Comparison of ENCODE assay signal across 14 mouse cellular contexts in the genomic region with DNA sequence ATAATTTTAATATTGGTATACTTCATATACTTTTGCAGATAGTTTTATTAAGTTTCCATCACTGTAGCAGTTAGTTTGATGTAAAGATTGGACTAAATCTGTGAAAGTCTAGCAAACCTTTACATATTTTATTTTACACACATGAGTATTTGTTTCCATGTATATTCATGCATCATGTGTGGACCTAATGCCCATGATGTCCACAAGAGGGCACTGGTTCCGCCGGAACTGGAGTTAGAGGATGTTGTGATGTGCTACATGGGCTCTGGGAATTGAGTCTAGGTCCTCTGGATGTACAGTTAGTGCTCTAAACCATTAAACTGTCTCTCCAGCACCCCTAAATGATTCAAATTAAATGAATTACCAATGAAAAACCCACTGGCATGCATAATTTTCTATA. TPM values are rescaled to one million over a fixed set of nuclear protein-coding genes. Genes with fewer than 3 reads are reported as not detected.
DNase-seq lines count a peak whose midpoint lies in the region; ATAC-seq and TF ChIP-seq lines count a peak whose summit lies in the region.
"Had no signal": no experiment of that assay in that cellular context is flagged by ENCODE, and none has a peak within 500 bp of the region (broad histone marks: within the 10 kb centered on the region; RNA-seq: fewer than 3 reads in every experiment).

No protein-coding gene starts in this region.

- ATAC-seq in hindbrain, postnatal 0 days = no peak
- no peak for ATAC-seq in hindbrain, embryonic 14.5 days (ENCODE audit: low FRiP score)

- no peak for DNase-seq in hindbrain, postnatal 0 days (ENCODE audit: low spot score)
- no peak for DNase-seq in hindbrain, embryonic 14.5 days (ENCODE audit: low spot score)
- peak; percentile 7 for DNase-seq in thymus, adult 2 months
- DNase-seq in thymus, adult 18-20 months = no peak
- peak; percentile 9 for DNase-seq in embryo, embryonic 11 days
- peak; percentile 36 for DNase-seq in thymus, postnatal 4 days
- DNase-seq in spleen, postnatal 4 days (ENCODE audit: low spot score in 2 of 2) = no peak
- DNase-seq in adipocyte (ENCODE audit: low spot score) = no peak
- DNase-seq: cerebellum, postnatal 36 days; heart, adult 11 months; heart, postnatal 4 days; kidney, postnatal 25 days; lung, postnatal 10 days had no signal

- no peaks in the 10 kb centered on the region for H3K9me3 ChIP-seq in hindbrain, postnatal 0 days (ENCODE audit: low read length)
- H3K9me3 ChIP-seq in hindbrain, embryonic 14.5 days (ENCODE audit: control insufficient read depth, low read length) = no peaks in the 10 kb centered on the region
- H3K9me3 ChIP-seq: stomach, embryonic 15.5 days had no signal

- TF ChIP-seq CTCF in hindbrain, postnatal 0 days (IDR thresholded peaks at IDR 0.05; ENCODE audit: low read depth) = peak; percentile 41; the same call in 1 of the 2 replicates
- no peak for TF ChIP-seq CTCF in thymus, adult 2 months (IDR thresholded peaks at IDR 0.05; ENCODE audit: borderline replicate concordance, control insufficient read depth, extremely low read depth, insufficient read depth, low read length, poor library complexity)

- TF ChIP-seq POLR2A in thymus, adult 2 months (IDR thresholded peaks at IDR 0.05; ENCODE audit: control insufficient read depth, extremely low read depth, insufficient read depth, low read length, poor library complexity) = no peak

- no peak overlapping the region for H3K9ac ChIP-seq in hindbrain, postnatal 0 days (replicated peaks; ENCODE audit: low read length)
- H3K9ac ChIP-seq in hindbrain, embryonic 14.5 days = no peak overlapping the region
- H3K9ac ChIP-seq: stomach, embryonic 15.5 days had no signal

- H3K36me3 ChIP-seq in hindbrain, postnatal 0 days (ENCODE audit: insufficient read depth, low read length) = no peaks in the 10 kb centered on the region
- H3K36me3 ChIP-seq in hindbrain, embryonic 14.5 days (replicated peaks; ENCODE audit: control insufficient read depth, insufficient read depth) = no peaks in the 10 kb centered on the region
- H3K36me3 ChIP-seq in thymus, adult 2 months (ENCODE audit: control insufficient read depth, insufficient read depth, low read length) = no peaks in the 10 kb centered on the region
- H3K36me3 ChIP-seq: stomach, embryonic 15.5 days had no signal

- H3K27me3 ChIP-seq in hindbrain, postnatal 0 days (ENCODE audit: insufficient read depth, low read length) = no peaks in the 10 kb centered on the region
- no peaks in the 10 kb centered on the region for H3K27me3 ChIP-seq in hindbrain, embryonic 14.5 days (ENCODE audit: control insufficient read depth, insufficient read depth, low read length)
- H3K27me3 ChIP-seq in thymus, adult 2 months (ENCODE audit: control insufficient read depth, insufficient read depth, low read length) = no peaks in the 10 kb centered on the region
- H3K27me3 ChIP-seq: stomach, embryonic 15.5 days had no signal

- no peak overlapping the region for H3K4me3 ChIP-seq in hindbrain, postnatal 0 days (ENCODE audit: low read length)
- no peak overlapping the region for H3K4me3 ChIP-seq in hindbrain, embryonic 14.5 days (replicated peaks; ENCODE audit: low read length)
- no peak overlapping the region for H3K4me3 ChIP-seq in thymus, adult 2 months (ENCODE audit: control insufficient read depth, insufficient read depth, low read length)
- H3K4me3 ChIP-seq: stomach, embryonic 15.5 days had no signal

- no peaks in the 10 kb centered on the region for H3K4me1 ChIP-seq in hindbrain, postnatal 0 days (ENCODE audit: insufficient read depth, low read length)
- H3K4me1 ChIP-seq in hindbrain, embryonic 14.5 days (replicated peaks; ENCODE audit: control insufficient read depth, insufficient read depth, low read length) = no peaks in the 10 kb centered on the region
- no peaks in the 10 kb centered on the region for H3K4me1 ChIP-seq in thymus, adult 2 months (replicated peaks; ENCODE audit: control insufficient read depth, insufficient read depth, low read length)
- H3K4me1 ChIP-seq: stomach, embryonic 15.5 days had no signal

- H3K27ac ChIP-seq in hindbrain, postnatal 0 days = no peak overlapping the region
- no peak overlapping the region for H3K27ac ChIP-seq in hindbrain, embryonic 14.5 days
- no peak overlapping the region for H3K27ac ChIP-seq in thymus, adult 2 months (ENCODE audit: control insufficient read depth, insufficient read depth, low read length)
- H3K27ac ChIP-seq: stomach, embryonic 15.5 days had no signal

- WGBS in hindbrain, postnatal 0 days = 69% methylated on average over 2 of the region's 2 CpGs
- 82% methylated on average over 2 of the region's 2 CpGs for WGBS in hindbrain, embryonic 14.5 days
- 89% methylated on average over 2 of the region's 2 CpGs for WGBS in thymus, adult 2 months

- H3K4me2 ChIP-seq in hindbrain, postnatal 0 days (ENCODE audit: low read depth, low read length) = no peak overlapping the region
- H3K4me2 ChIP-seq in hindbrain, embryonic 14.5 days (replicated peaks) = no peak overlapping the region
- H3K4me2 ChIP-seq: stomach, embryonic 15.5 days had no signal

RNA-seq across cellular contexts. Expression of a gene that starts 37.3 kb away (rescaled TPM):
- 0.36 and 1.1 TPM in 2 replicates for total RNA-seq in hindbrain, postnatal 0 days (2014; rRNA removed)
- 0.35 and 0.40 TPM in 2 replicates for polyA plus RNA-seq in hindbrain, postnatal 0 days (2015; fragmentation: Nextera tagmentation; extraction: Ambion mirVana)
- polyA plus RNA-seq in hindbrain, embryonic 14.5 days (2014; fragmentation: Nextera tagmentation; extraction: Ambion mirVana) = 0.74 and 0.97 TPM in 2 replicates
- 3.7 and 4.1 TPM in 2 replicates for polyA plus RNA-seq in thymus, adult 2 months (2012; rRNA removed)

Comparison
In these comparisons a context has a peak if more than half of its experiments do, and no peak if none do; other contexts are left out.
1. DNase-seq: peak in thymus, adult 2 months (single experiment), embryo, embryonic 11 days (single experiment) and thymus, postnatal 4 days (single experiment); none in hindbrain, postnatal 0 days (single experiment), hindbrain, embryonic 14.5 days (single experiment), thymus, adult 18-20 months (0 of 2), spleen, postnatal 4 days (0 of 2) and adipocyte (single experiment).